Mouse (Mus musculus): ENCODE data around the gene Ntm.

Ntm gene

GRCm38 (mm10) chr9:29759940-29760339 is 203.0 kb downstream of the Ntm start:
- no peak for DNase-seq (ENCODE audit: low spot score in 2 of 2)

GRCm38 (mm10) chr9:29759060-29759459 is 203.9 kb downstream of the Ntm start:
- no peak for DNase-seq (ENCODE audit: low spot score in 2 of 2)

GRCm38 (mm10) chr9:29754374-29754773 is 208.6 kb downstream of the Ntm start:
- no peak for DNase-seq (ENCODE audit: low spot score in 2 of 2)

GRCm38 (mm10) chr9:29751396-29751795 is 211.5 kb downstream of the Ntm start:
- no peak for DNase-seq (ENCODE audit: low spot score in 2 of 2)

- DNase-seq (ENCODE audit: low spot score in 2 of 2): no peak
Measured at GRCm38 (mm10) chr9:29750371-29751014, 212.4 kb downstream of the Ntm start.

GRCm38 (mm10) chr9:29748070-29748469 is 214.9 kb downstream of the Ntm start:
- no peak for DNase-seq (ENCODE audit: low spot score in 2 of 2)

- DNase-seq (ENCODE audit: low spot score in 2 of 2): no peak
Measured at GRCm38 (mm10) chr9:29738835-29739526, 224.0 kb downstream of the Ntm start.

- DNase-seq (ENCODE audit: low spot score in 2 of 2): no peak
Measured at GRCm38 (mm10) chr9:29736031-29736430, 226.9 kb downstream of the Ntm start.

- DNase-seq (ENCODE audit: low spot score in 2 of 2): no peak
Measured at GRCm38 (mm10) chr9:29732895-29733294, 230.0 kb downstream of the Ntm start.

- DNase-seq (ENCODE audit: low spot score in 2 of 2): no peak
Measured at GRCm38 (mm10) chr9:29731672-29732071, 231.3 kb downstream of the Ntm start.

- no peak for DNase-seq (ENCODE audit: low spot score in 2 of 2)
Measured at GRCm38 (mm10) chr9:29727540-29728432, 235.2 kb downstream of the Ntm start.

GRCm38 (mm10) chr9:29721461-29721860 is 241.5 kb downstream of the Ntm start:
- DNase-seq (ENCODE audit: low spot score in 2 of 2): no peak

- DNase-seq (ENCODE audit: low spot score in 2 of 2): no peak
Measured at GRCm38 (mm10) chr9:29716795-29717194, 246.1 kb downstream of the Ntm start.

- DNase-seq (ENCODE audit: low spot score in 2 of 2): no peak
Measured at GRCm38 (mm10) chr9:29698276-29698675, 264.7 kb downstream of the Ntm start.

- no peak for DNase-seq (ENCODE audit: low spot score in 2 of 2)
Measured at GRCm38 (mm10) chr9:29694151-29694550, 268.8 kb downstream of the Ntm start.

GRCm38 (mm10) chr9:29691186-29691855 is 271.6 kb downstream of the Ntm start:
- no peak for DNase-seq (ENCODE audit: low spot score in 2 of 2)

GRCm38 (mm10) chr9:29682224-29682623 is 280.7 kb downstream of the Ntm start:
- DNase-seq (ENCODE audit: low spot score in 2 of 2): no peak

- no peak for DNase-seq (ENCODE audit: low spot score in 2 of 2)
Measured at GRCm38 (mm10) chr9:29680677-29681076, 282.3 kb downstream of the Ntm start.

GRCm38 (mm10) chr9:29673911-29674310 is 289.0 kb downstream of the Ntm start:
- DNase-seq (ENCODE audit: low spot score in 2 of 2): no peak

GRCm38 (mm10) chr9:29671861-29672260 is 291.1 kb downstream of the Ntm start:
- no peak for DNase-seq (ENCODE audit: low spot score in 2 of 2)

- DNase-seq (ENCODE audit: low spot score in 2 of 2): no peak
Measured at GRCm38 (mm10) chr9:29663286-29663685, 299.7 kb downstream of the Ntm start.
